Mouse (Mus musculus): ENCODE measurements at regions not wholly inside any gene's neighbourhood (a gene's known extent, or its start where the extent isn't known, plus 50 kb on each side); places are given as distances from the start of the nearest gene placed in this dataset.

DNA sequence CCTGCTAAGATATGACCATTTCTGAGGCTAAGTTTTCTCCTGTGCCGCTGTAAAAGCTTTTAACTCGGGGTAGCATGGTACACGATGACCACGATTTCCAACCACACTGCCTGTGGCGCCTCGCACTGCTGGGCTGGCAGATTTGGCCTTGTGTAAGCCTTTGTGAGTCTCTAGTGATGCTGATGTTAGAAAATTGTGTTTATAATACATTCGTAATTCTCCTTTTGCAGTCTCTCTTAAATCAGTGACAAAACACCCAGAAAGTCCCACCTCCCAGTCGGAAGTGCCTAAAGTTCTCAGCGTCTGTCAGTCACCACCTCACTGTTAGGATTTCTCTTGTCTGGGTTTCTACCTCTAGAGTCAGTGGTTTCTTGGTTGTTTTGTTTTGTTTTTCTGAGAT is 91.2 kb downstream of the Arl4c start:
- TF ChIP-seq CHD2 (IDR thresholded peaks at IDR 0.05; ENCODE audit: low read depth, low read length) (no peak), MAFK (IDR thresholded peaks at IDR 0.05; ENCODE audit: insufficient read depth, low read depth, low read length) (no peak), ZC3H11A (IDR thresholded peaks at IDR 0.05; ENCODE audit: borderline replicate concordance, low read depth, low read length) (no peak), HCFC1 (IDR thresholded peaks at IDR 0.05; ENCODE audit: borderline replicate concordance, insufficient read depth, low read length) (no peak)

All from ES-E14 (cell line).